Mouse (Mus musculus) heart, embryonic 10.5 days (tissue): ENCODE results near the gene Scimp. TPM values are rescaled to one million over a fixed set of nuclear protein-coding genes. Genes with fewer than 3 reads are reported as not detected.

Experiments
- DNase-seq: peaks from one replicate; pipeline ENCODE4 v3.0.0-alpha.2; 2017; ENCODE audit warnings: low spot score
- H3K27ac ChIP-seq: fragments of 300-500 bp; sonication (generic); 2 replicates; pipeline ENCODE4 v1.5.1; 2016; ENCODE audit warnings: mild to moderate bottlenecking
- H3K27me3 ChIP-seq: fragments of 300-500 bp; sonication (generic); 2 replicates; pipeline ENCODE4 v1.6.1; 2016; ENCODE audit warnings: mild to moderate bottlenecking; ENCODE audit not compliant: poor library complexity, insufficient read depth, severe bottlenecking
- H3K36me3 ChIP-seq: fragments of 300-500 bp; sonication (generic); 2 replicates; pipeline ENCODE4 v1.6.1; 2016; ENCODE audit warnings: mild to moderate bottlenecking, moderate library complexity
- H3K4me1 ChIP-seq: fragments of 300-500 bp; sonication (generic); 2 replicates; pipeline ENCODE4 v1.6.1; 2016; ENCODE audit warnings: mild to moderate bottlenecking
- H3K4me3 ChIP-seq: fragments of 300-500 bp; sonication (generic); 2 replicates; pipeline ENCODE4 v1.5.1; 2016; ENCODE audit warnings: mild to moderate bottlenecking, moderate library complexity
- H3K9me3 ChIP-seq: fragments of 300-500 bp; sonication (generic); 2 replicates; pipeline ENCODE4 v1.6.1; 2016; ENCODE audit warnings: mild to moderate bottlenecking, moderate library complexity
- WGBS: fragments of 180-500 bp; shearing (Covaris S2); methylation state at CpG from one replicate; pipeline ENCODE4 v1.1.7; 2016; 5-methylcytosine and 5-hydroxymethylcytosine counted together
- polyA plus RNA-seq: library from polyadenylated mRNA; unstranded; fragments of >200 nt; fragmentation: Nextera tagmentation; extraction: Ambion mirVana; gene quantifications from 2 replicates; pipeline ENCODE4 v1.2.1, GENCODE M21; 2016

Scimp gene
- polyA plus RNA-seq, 1 experiment from 2014 or later: not detected

DNA sequence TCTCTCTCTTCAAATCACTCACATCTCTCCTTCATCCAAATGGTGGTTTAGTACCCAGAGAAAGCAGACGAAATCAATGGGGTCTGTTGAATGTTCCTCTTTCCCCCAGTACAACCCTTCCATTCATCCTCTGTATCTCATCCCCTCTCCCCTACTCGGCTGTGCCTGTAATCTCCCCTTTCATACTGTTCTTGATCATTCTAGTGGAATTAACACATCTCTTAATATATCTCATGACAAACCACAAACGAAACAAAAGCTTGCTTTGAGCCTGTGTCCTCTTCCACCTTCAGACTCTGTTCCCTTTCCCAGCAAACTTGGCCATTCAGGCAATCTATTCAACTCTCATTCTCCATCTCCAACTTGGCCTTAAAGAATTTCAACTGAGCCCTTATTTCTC, 18.8 kb upstream of the Scimp start:
- no peak overlapping the region for H3K27ac ChIP-seq
- H3K4me1 ChIP-seq: no peaks in the 10 kb centered on the region
- no peaks in the 10 kb centered on the region for H3K27me3 ChIP-seq
- 0 out of 2 replicates have a peak, but pooled peaks cover 3% of the 10 kb centered on the region for H3K9me3 ChIP-seq
- WGBS: 60% methylated on average over 3 of the region's 3 CpGs
- H3K4me3 ChIP-seq: no peak overlapping the region
- no peaks in the 10 kb centered on the region for H3K36me3 ChIP-seq
- DNase-seq: no peak

GRCm38 (mm10) chr11:70828975-70829615, 16.7 kb upstream of the Scimp start:
- no peaks in the 10 kb centered on the region for H3K27me3 ChIP-seq
- H3K27ac ChIP-seq: no peak overlapping the region
- WGBS: 81% methylated on average over 11 of the region's 11 CpGs
- H3K4me3 ChIP-seq: no peak overlapping the region
- 0 out of 2 replicates have a peak, but pooled peaks cover 3% of the 10 kb centered on the region for H3K9me3 ChIP-seq
- H3K36me3 ChIP-seq: no peaks in the 10 kb centered on the region
- H3K4me1 ChIP-seq: no peaks in the 10 kb centered on the region
- no peak for DNase-seq

GRCm38 (mm10) chr11:70826207-70826606, 13.8 kb upstream of the Scimp start:
- no peaks in the 10 kb centered on the region for H3K27me3 ChIP-seq
- DNase-seq: no peak
- H3K36me3 ChIP-seq: no peaks in the 10 kb centered on the region
- H3K9me3 ChIP-seq: no peaks in the 10 kb centered on the region
- WGBS: 72% methylated on average over 2 of the region's 2 CpGs
- H3K4me3 ChIP-seq: no peak overlapping the region
- peaks cover 11% of the 10 kb centered on the region for H3K4me1 ChIP-seq
- H3K27ac ChIP-seq: no peak overlapping the region

- Histone ChIP-seq H3K4me1 (peaks cover 11% of the 10 kb centered on the region), H3K4me3 (0 out of 2 replicates have a peak overlapping the region, but pooled peaks have one; percentile 0), H3K27me3 (no peaks in the 10 kb centered on the region), H3K9me3 (no peaks in the 10 kb centered on the region), H3K36me3 (no peaks in the 10 kb centered on the region), H3K27ac (peak overlapping the region; percentile 67)
- WGBS: 48% methylated on average over 17 of the region's 17 CpGs
- DNase-seq: no peak
These were observed 9.6 kb upstream of the Scimp start for GRCm38 (mm10) chr11:70821728-70822591.

GRCm38 (mm10) chr11:70820120-70820519, 7.7 kb upstream of the Scimp start:
- Histone ChIP-seq H3K4me3 (no peak overlapping the region), H3K4me1 (peaks cover 11% of the 10 kb centered on the region), H3K36me3 (no peaks in the 10 kb centered on the region), H3K27ac (no peak overlapping the region), H3K9me3 (no peaks in the 10 kb centered on the region), H3K27me3 (no peaks in the 10 kb centered on the region)
- DNase-seq: no peak
- 76% methylated on average over 8 of the region's 8 CpGs for WGBS

GRCm38 (mm10) chr11:70816770-70817169, 4.4 kb upstream of the Scimp start:
- WGBS: 64% methylated on average over 4 of the region's 4 CpGs

GRCm38 (mm10) chr11:70815498-70816078, 3.2 kb upstream of the Scimp start:
- no peaks in the 10 kb centered on the region for H3K27me3 ChIP-seq
- H3K9me3 ChIP-seq: no peaks in the 10 kb centered on the region
- no peak overlapping the region for H3K4me3 ChIP-seq
- no peak overlapping the region for H3K27ac ChIP-seq
- H3K4me1 ChIP-seq: no peaks in the 10 kb centered on the region
- DNase-seq: peak; percentile 81
- WGBS: 26% methylated on average over 6 of the region's 6 CpGs
- H3K36me3 ChIP-seq: no peaks in the 10 kb centered on the region

More at GRCm38 (mm10) chr11:70816770-70817169, 4.4 kb upstream of the Scimp start:
- H3K4me1 ChIP-seq: 0 out of 2 replicates have a peak, but pooled peaks cover 1% of the 10 kb centered on the region
- no peak overlapping the region for H3K4me3 ChIP-seq
- DNase-seq: no peak
- H3K36me3 ChIP-seq: no peaks in the 10 kb centered on the region
- no peaks in the 10 kb centered on the region for H3K27me3 ChIP-seq
- no peak overlapping the region for H3K27ac ChIP-seq
- H3K9me3 ChIP-seq: no peaks in the 10 kb centered on the region

- Histone ChIP-seq H3K4me1 (no peaks in the 10 kb centered on the region), H3K27ac (no peak overlapping the region), H3K36me3 (no peaks in the 10 kb centered on the region), H3K27me3 (no peaks in the 10 kb centered on the region), H3K4me3 (no peak overlapping the region), H3K9me3 (no peaks in the 10 kb centered on the region)
- WGBS: 79% methylated on average over 8 of the region's 8 CpGs
- no peak for DNase-seq
These were observed 2.7 kb upstream of the Scimp start for GRCm38 (mm10) chr11:70815071-70815470.

- no peaks in the 10 kb centered on the region for H3K27me3 ChIP-seq
- H3K36me3 ChIP-seq: no peaks in the 10 kb centered on the region
- WGBS: 71% methylated on average over 13 of the region's 13 CpGs
- H3K27ac ChIP-seq: no peak overlapping the region
- DNase-seq: peak; percentile 28
- H3K9me3 ChIP-seq: no peaks in the 10 kb centered on the region
- no peak overlapping the region for H3K4me3 ChIP-seq
- H3K4me1 ChIP-seq: no peaks in the 10 kb centered on the region
These were observed 730 bp downstream of the Scimp start for GRCm38 (mm10) chr11:70811471-70812240.

DNA sequence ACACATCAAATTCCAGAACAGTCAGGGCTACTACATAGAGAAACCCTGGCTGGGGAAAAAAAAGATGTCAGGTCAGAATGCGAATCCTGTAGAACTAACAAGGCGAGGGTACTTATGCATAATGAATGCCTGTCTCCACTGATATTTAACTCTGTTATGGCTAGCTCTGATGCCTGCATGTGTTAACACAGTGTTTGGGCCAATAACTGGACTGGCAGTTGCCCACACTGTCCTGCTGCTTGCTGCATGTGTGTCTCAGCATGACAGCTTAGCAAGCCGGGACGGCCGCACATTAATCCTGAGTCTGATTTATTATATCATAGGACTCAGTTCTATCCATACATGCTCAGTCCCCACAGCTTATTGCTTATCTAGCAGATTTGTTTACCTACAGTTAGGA, 1.3 kb downstream of the Scimp start:
- WGBS: 88% methylated on average over 5 of the region's 5 CpGs
- peak; percentile 25 for DNase-seq
- no peaks in the 10 kb centered on the region for H3K9me3 ChIP-seq
- H3K27me3 ChIP-seq: no peaks in the 10 kb centered on the region
- no peak overlapping the region for H3K4me3 ChIP-seq
- H3K27ac ChIP-seq: no peak overlapping the region
- no peaks in the 10 kb centered on the region for H3K36me3 ChIP-seq
- H3K4me1 ChIP-seq: no peaks in the 10 kb centered on the region

DNA sequence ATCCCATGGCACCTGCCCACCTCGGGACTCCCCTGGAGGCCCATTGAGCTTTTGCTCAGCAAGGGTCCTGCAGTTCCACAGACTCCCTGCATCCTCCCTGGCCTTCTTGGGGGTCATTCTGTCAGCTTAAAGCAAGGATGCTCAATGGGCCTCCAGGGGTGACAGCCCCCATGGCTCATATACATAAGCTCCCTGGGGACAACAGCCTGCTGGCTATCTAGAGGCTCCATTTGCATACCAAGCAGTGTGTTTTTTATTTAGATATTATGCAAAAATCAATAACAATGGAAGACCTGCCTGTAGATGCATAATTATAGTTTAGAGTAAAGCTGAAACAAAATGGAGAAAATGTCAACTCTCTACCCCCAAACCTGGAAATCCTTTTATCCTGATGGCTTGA, 3.4 kb downstream of the Scimp start:
- Histone ChIP-seq H3K36me3 (no peaks in the 10 kb centered on the region), H3K27ac (no peak overlapping the region), H3K27me3 (no peaks in the 10 kb centered on the region), H3K9me3 (no peaks in the 10 kb centered on the region), H3K4me1 (peaks cover 4% of the 10 kb centered on the region), H3K4me3 (no peak overlapping the region)
- WGBS: 42% methylated on average over 1 of the region's 1 CpGs
- DNase-seq: no peak

- 41% methylated on average over 3 of the region's 3 CpGs for WGBS
These were observed 4.3 kb downstream of the Scimp start for GRCm38 (mm10) chr11:70808101-70808500.

More at GRCm38 (mm10) chr11:70808101-70808500, 4.3 kb downstream of the Scimp start:
- DNase-seq: no peak
- no peaks in the 10 kb centered on the region for H3K9me3 ChIP-seq
- no peaks in the 10 kb centered on the region for H3K27me3 ChIP-seq
- no peak overlapping the region for H3K27ac ChIP-seq
- H3K36me3 ChIP-seq: no peaks in the 10 kb centered on the region
- H3K4me3 ChIP-seq: no peak overlapping the region
- H3K4me1 ChIP-seq: peaks cover 4% of the 10 kb centered on the region
